In the genomic region with DNA sequence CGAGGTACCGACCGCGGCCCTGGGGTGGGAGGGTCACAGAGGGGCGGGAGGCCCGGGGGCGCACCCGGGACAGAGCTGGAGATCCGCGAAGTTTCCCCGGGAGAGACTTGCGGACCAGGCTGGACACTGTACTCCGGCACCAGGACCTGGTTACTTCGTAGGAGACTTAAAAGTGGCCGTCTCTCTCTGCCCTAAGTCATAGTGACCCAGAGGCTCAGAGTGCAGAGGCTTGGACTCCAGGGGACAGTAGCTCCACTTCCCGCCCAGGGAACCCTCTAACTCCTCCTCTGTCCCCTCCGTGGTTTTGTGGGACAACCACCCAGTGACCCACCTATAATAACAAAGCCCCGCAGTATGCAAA, we compare ENCODE assay signal across 8 mouse cellular contexts. TPM values are rescaled to one million over a fixed set of nuclear protein-coding genes. Genes with fewer than 3 reads are reported as not detected.
DNase-seq lines count a peak whose midpoint lies in the region; ATAC-seq and TF ChIP-seq lines count a peak whose summit lies in the region.

No protein-coding gene starts in this region.

- H3K27ac ChIP-seq in gastrocnemius, adult 2 months = 0 out of 2 replicates have a peak overlapping the region, but pooled peaks have one; percentile 21
- no peak overlapping the region for H3K27ac ChIP-seq in liver, embryonic 12.5 days
- peak overlapping the region; percentile 63 for H3K27ac ChIP-seq in small intestine, adult 2 months (ENCODE audit: insufficient read depth, low read depth, low read length)

- H3K36me3 ChIP-seq in liver, embryonic 12.5 days = no peaks in the 10 kb centered on the region
- H3K36me3 ChIP-seq in small intestine, adult 2 months (ENCODE audit: control insufficient read depth, insufficient read depth, low read length) = no peaks in the 10 kb centered on the region

- peak overlapping the region; percentile 81 for H3K4me3 ChIP-seq in gastrocnemius, adult 2 months
- H3K4me3 ChIP-seq in liver, embryonic 12.5 days = peak overlapping the region; percentile 55
- peak overlapping the region; percentile 98 for H3K4me3 ChIP-seq in small intestine, adult 2 months (ENCODE audit: low read depth, low read length)

- no peak for DNase-seq in gastrocnemius, adult 2 months
- no peak for DNase-seq in gastrocnemius, postnatal 10 days
- peak; percentile 36 for DNase-seq in MN1 (ENCODE audit: low spot score)
- DNase-seq in right cerebral cortex, postnatal 4 days = no peak
- no peak for DNase-seq in adrenal gland, adult 18-20 months (ENCODE audit: low spot score in 2 of 2)

- no peak overlapping the region for H3K9ac ChIP-seq in liver, embryonic 12.5 days

- under 1% methylated on average over 18 of the region's 18 CpGs for WGBS in liver, embryonic 12.5 days (ENCODE audit: insufficient replicate concordance)
- WGBS in small intestine, adult 2 months = under 1% methylated on average over 18 of the region's 18 CpGs

- H3K4me2 ChIP-seq in liver, embryonic 12.5 days = peak overlapping the region; percentile 65

- TF ChIP-seq CTCF in gastrocnemius, adult 2 months (IDR thresholded peaks at IDR 0.05) = no peak
- no peak for TF ChIP-seq CTCF in small intestine, adult 2 months (IDR thresholded peaks at IDR 0.05; ENCODE audit: extremely low read depth, insufficient read length, insufficient replicate concordance, low read depth, low read length)

- ATAC-seq in granulocyte monocyte progenitor cell, adult 5-6 weeks (replicated peaks; ENCODE audit: poor library complexity, severe bottlenecking) = 0 out of 2 replicates have a peak, but pooled peaks have one; percentile 25
- peak; percentile 67 for ATAC-seq in liver, embryonic 12.5 days

- no peak; the same call in 1 of the 2 replicates for TF ChIP-seq POLR2A in small intestine, adult 2 months (IDR thresholded peaks at IDR 0.05; ENCODE audit: low read depth, low read length)

- no peaks in the 10 kb centered on the region for H3K4me1 ChIP-seq in liver, embryonic 12.5 days
- H3K4me1 ChIP-seq in small intestine, adult 2 months (ENCODE audit: control insufficient read depth, insufficient read depth, insufficient read length, low read length) = peaks cover 9% of the 10 kb centered on the region; the same call in 1 of the 2 replicates

- intact Hi-C loops in gastrocnemius, adult 2 months (cut with DNase I) = no loop called here

- peaks cover 7% of the 10 kb centered on the region; the same call in 1 of the 2 replicates for H3K27me3 ChIP-seq in liver, embryonic 12.5 days (replicated peaks)
- no peaks in the 10 kb centered on the region for H3K27me3 ChIP-seq in small intestine, adult 2 months (ENCODE audit: control insufficient read depth, insufficient read depth, low read length)

- H3K9me3 ChIP-seq in liver, embryonic 12.5 days (replicated peaks) = no peaks in the 10 kb centered on the region

RNA-seq across cellular contexts. Expression of gene Dpyd, which starts 0.4 kb away (rescaled TPM):
- total RNA-seq in gastrocnemius, adult 2 months (2021) = 1 to 10 TPM; 1.3 to 2.4 TPM
- 1 to 10 TPM; 1.8 to 2.7 TPM for total RNA-seq in gastrocnemius, postnatal 10 days (2021)
- total RNA-seq in granulocyte monocyte progenitor cell, adult 5-6 weeks (2014; fragmentation: Nextera tagmentation) = not detected in 2 replicates
- total RNA-seq in granulocyte monocyte progenitor cell, adult 5-6 weeks (2017) = not detected in 2 replicates
- polyA plus RNA-seq in liver, embryonic 12.5 days (2016; fragmentation: Nextera tagmentation; extraction: Ambion mirVana) = 2.3 and 2.6 TPM in 2 replicates
- polyA plus RNA-seq in small intestine, adult 2 months (2012; rRNA removed) = 3.8 and 13.4 TPM in 2 replicates
- total RNA-seq in adrenal gland, adult 18-20 months (2021) = 10 to 100 TPM; 20.6 to 26.4 TPM

Comparison
In these comparisons a context has a peak if more than half of its experiments do, and no peak if none do; other contexts are left out.
1. RNA of gene Dpyd, which starts 0.4 kb away (total RNA-seq): 20.6 to 26.4 TPM in adrenal gland, adult 18-20 months; 1.8 to 2.7 TPM in gastrocnemius, postnatal 10 days, 1.3 to 2.4 TPM in gastrocnemius, adult 2 months and not detected in granulocyte monocyte progenitor cell, adult 5-6 weeks; every median in the first group is over 4 times any median in the second.
2. Peak in every context shown above with its lines, with median percentiles within 50 percentile points of each other: H3K4me3 ChIP-seq.